Mouse (Mus musculus) bone marrow, adult 2 months (tissue): ENCODE measurements around the gene Pros1.

Source experiments
- CTCF ChIP-seq: fragments of 200-500 bp; IDR thresholded peaks from 2 replicates; pipeline ENCODE4 v1.5.1; 2011; ENCODE audit warnings: low read length, control low read depth; ENCODE audit not compliant: control insufficient read depth, insufficient read depth
- POLR2A ChIP-seq: fragments of 200-500 bp; IDR thresholded peaks from 2 replicates; pipeline ENCODE4 v1.6.1; 2011; ENCODE audit warnings: low read depth, mild to moderate bottlenecking, control low read depth, low read length, borderline replicate concordance; ENCODE audit not compliant: control insufficient read depth

- TF ChIP-seq POLR2A (no peak), CTCF (no peak)
Measured at GRCm38 (mm10) chr16:62834016-62834735, 19.9 kb upstream of the Pros1 start.
